Mouse (Mus musculus) bone marrow, adult 2 months (tissue): Measurements from ENCODE around the gene Ccnd1. TPM values are rescaled to one million over a fixed set of nuclear protein-coding genes. Genes with fewer than 3 reads are reported as not detected.

Experiments used
- H3K27ac ChIP-seq: fragments of 200-500 bp; 2 replicates; pipeline ENCODE4 v1.5.1; 2012; ENCODE audit warnings: low read depth, mild to moderate bottlenecking, control low read depth, inconsistent platforms, low read length; ENCODE audit not compliant: control insufficient read depth, poor library complexity, insufficient read depth
- H3K4me1 ChIP-seq: fragments of 200-500 bp; 2 replicates; pipeline ENCODE4 v1.6.1; 2011; ENCODE audit warnings: low read length; ENCODE audit not compliant: control insufficient read depth, insufficient read depth
- H3K4me3 ChIP-seq: fragments of 200-500 bp; replicated peaks from 2 replicates; pipeline ENCODE3; 2011; ENCODE audit warnings: mild to moderate bottlenecking, low read depth, low read length, control low read depth; ENCODE audit not compliant: control insufficient read depth
- CTCF ChIP-seq: fragments of 200-500 bp; IDR thresholded peaks from 2 replicates; pipeline ENCODE4 v1.5.1; 2011; ENCODE audit warnings: low read length, control low read depth; ENCODE audit not compliant: control insufficient read depth, insufficient read depth
- POLR2A ChIP-seq: fragments of 200-500 bp; IDR thresholded peaks from 2 replicates; pipeline ENCODE4 v1.6.1; 2011; ENCODE audit warnings: low read depth, mild to moderate bottlenecking, control low read depth, low read length, borderline replicate concordance; ENCODE audit not compliant: control insufficient read depth
- WGBS: fragments of 180-500 bp; shearing (Covaris S2); methylation state at CpG from one replicate; pipeline ENCODE4 v1.1.7; 2018; 5-methylcytosine and 5-hydroxymethylcytosine counted together
- polyA plus RNA-seq: library from polyadenylated mRNA; stranded (reverse); fragments of >200 nt; gene quantifications from 2 replicates; pipeline ENCODE4 v1.2.4, GENCODE M21; 2011; ENCODE audit warnings: low replicate concordance; ENCODE audit not compliant: missing spikeins, insufficient read depth, insufficient read length

Ccnd1 gene
- polyA plus RNA-seq, 1 experiment: 10.0 TPM

GRCm38 (mm10) chr7:144971769-144972168, 32.0 kb upstream of the Ccnd1 start:
- H3K4me3 ChIP-seq: no peak overlapping the region
- TF ChIP-seq POLR2A: no peak
- TF ChIP-seq CTCF: no peak
- no peaks in the 10 kb centered on the region for H3K4me1 ChIP-seq
- no peak overlapping the region for H3K27ac ChIP-seq
- WGBS: 56% methylated on average over 2 of the region's 2 CpGs

GRCm38 (mm10) chr7:144970997-144971768, 31.5 kb upstream of the Ccnd1 start:
- Histone ChIP-seq H3K27ac (no peak overlapping the region), H3K4me1 (no peaks in the 10 kb centered on the region), H3K4me3 (no peak overlapping the region)
- 34% methylated on average over 8 of the region's 8 CpGs for WGBS
- TF ChIP-seq POLR2A (no peak), CTCF (no peak)

DNA sequence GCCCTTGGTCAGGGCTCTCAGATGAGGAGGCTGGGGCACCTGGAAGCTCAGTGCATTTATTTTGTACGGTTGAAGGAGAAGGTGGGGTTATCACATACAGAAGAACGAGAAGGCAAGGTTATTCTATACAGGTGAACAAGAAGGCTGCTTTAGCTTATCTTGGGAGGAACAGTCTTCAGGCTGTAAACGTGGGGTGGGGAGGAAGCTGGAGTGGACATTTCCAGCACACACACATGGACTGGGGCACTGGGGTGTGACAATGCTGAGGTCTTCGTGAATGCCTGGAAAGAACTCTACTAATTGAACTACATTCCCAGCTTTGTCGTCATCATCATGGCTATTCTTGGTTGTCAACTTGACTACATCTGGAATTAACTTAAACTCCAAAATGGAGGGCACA, 26.2 kb upstream of the Ccnd1 start:
- Histone ChIP-seq H3K4me1 (no peaks in the 10 kb centered on the region), H3K27ac (no peak overlapping the region), H3K4me3 (no peak overlapping the region)
- WGBS: 68% methylated on average over 5 of the region's 5 CpGs
- no peak for TF ChIP-seq POLR2A
- no peak for TF ChIP-seq CTCF

DNA sequence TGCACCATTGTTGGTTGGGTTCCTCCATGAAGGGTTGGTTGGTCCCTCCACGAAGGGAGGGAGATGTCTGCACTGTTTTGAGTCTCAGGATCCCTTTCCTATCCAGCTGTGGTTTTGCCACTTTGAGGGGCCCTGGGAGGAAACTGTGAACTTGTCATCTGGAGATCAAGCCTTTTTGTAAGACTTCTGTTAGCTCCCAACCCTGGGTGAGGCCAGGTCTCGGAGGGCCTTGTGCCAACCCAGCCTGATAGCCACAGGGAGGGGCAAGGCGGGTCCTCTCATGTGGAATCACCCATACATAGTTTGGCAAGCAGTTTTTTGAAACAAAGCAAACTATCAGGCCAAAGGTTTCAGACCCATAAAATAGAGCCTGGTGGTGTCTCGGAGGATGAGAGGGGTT, 24.6 kb upstream of the Ccnd1 start:
- TF ChIP-seq POLR2A: no peak
- TF ChIP-seq CTCF: no peak
- Histone ChIP-seq H3K27ac (no peak overlapping the region), H3K4me1 (no peaks in the 10 kb centered on the region), H3K4me3 (no peak overlapping the region)
- 38% methylated on average over 4 of the region's 4 CpGs for WGBS

DNA sequence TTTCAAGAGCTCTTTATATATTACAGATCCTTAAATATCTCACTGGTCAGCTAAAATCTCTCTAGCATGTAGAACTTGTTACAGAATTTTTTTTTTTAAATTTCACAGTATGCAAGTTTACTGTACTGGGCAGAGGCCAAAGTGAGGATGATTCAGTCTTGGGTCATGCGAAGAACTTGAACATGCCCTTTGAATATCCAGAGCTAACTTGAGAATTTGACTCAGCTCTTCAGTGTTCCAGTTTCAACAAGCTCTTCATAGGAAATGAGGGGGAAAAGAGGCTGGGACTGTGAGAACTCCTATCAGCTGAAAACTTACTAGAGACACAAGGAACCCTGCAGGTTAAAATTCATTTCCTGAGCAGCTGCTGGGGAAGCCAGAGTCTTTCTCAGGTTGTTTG, 24.2 kb upstream of the Ccnd1 start:
- no peak for TF ChIP-seq POLR2A
- TF ChIP-seq CTCF: no peak
- no peaks in the 10 kb centered on the region for H3K4me1 ChIP-seq
- no peak overlapping the region for H3K27ac ChIP-seq
- no peak overlapping the region for H3K4me3 ChIP-seq
- WGBS: 73% methylated on average over 1 of the region's 1 CpGs

DNA sequence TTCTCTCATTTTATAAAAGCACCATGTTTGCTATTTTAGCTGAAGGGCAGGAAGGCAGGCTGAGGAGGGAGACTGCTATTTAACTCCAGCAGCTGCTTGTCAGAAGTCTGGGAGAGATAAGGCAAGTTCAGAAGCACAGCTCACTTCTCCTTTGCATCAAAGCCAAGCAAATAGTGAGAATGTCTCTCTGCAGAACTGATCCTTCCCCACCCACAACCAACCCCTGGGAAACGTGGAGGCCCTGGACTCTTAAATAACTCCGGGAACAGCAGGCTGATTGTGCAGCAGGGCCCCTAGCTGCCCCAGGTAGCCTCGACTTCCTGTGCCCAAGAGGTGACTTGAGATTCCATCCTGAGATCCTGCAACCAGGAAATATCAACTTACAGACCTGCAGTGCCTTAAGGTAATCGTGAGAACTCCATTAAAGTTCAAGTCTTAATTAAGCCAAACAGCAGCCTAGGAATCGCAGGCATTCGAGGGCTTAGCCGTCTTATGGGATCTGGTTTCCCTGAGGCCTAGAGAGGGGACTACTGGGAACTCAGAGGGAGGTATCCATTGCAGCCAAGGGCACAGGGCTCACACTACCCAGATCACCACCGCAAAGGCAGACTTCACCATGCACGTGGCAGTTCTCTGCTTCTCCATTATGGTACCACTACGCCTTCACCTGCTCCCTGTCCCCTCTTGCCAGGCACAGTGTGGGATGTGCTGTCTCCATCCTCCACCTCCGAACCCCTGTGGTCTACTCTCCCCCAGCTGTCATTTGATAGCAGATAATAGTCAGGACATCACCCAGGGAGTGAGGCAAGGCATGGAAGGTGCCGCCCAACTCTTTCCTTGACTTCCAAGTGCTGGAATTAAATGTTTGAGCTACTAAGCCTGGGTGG, 19.0 kb upstream of the Ccnd1 start:
- Histone ChIP-seq H3K4me3 (no peak overlapping the region), H3K4me1 (no peaks in the 10 kb centered on the region), H3K27ac (no peak overlapping the region)
- WGBS: 64% methylated on average over 12 of the region's 12 CpGs
- TF ChIP-seq CTCF: no peak
- no peak for TF ChIP-seq POLR2A

- no peak overlapping the region for H3K4me3 ChIP-seq
- no peaks in the 10 kb centered on the region; the same call in 1 of the 2 replicates for H3K4me1 ChIP-seq
- TF ChIP-seq POLR2A (no peak), CTCF (peak; percentile 23; the same call in 1 of the 2 replicates)
- H3K27ac ChIP-seq: no peak overlapping the region
- WGBS: under 1% methylated on average over 45 of the region's 45 CpGs
These were observed 3.5 kb upstream of the Ccnd1 start for GRCm38 (mm10) chr7:144943254-144943653.

DNA sequence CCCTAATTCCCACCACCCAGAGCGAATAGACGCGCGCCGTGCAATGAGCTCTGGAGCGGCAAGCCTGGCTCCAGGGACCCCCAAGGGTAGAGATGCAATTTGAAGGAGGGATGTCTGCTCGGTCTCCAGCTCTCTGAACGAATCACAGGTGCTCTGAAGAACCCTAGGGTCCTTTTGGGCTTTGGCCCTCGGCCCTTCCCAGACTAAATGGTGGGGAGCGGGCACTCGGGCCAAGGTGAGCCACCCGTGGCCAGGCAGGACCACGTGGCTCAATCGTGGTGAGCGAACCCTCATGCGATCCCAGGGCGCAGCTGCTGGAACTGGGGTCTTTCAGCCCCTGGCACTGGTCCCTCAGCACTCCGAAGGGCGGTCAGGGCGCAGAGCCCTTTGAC, 3.0 kb upstream of the Ccnd1 start:
- TF ChIP-seq POLR2A (no peak), CTCF (no peak)
- no peak overlapping the region for H3K27ac ChIP-seq
- H3K4me1 ChIP-seq: no peaks in the 10 kb centered on the region; the same call in 1 of the 2 replicates
- no peak overlapping the region for H3K4me3 ChIP-seq
- 5% methylated on average over 20 of the region's 20 CpGs for WGBS
